Mouse (Mus musculus) bone marrow macrophage, adult 2 months (primary cell): ENCODE measurements around the gene Gnb1l.

Source experiments
- CTCF ChIP-seq: IDR thresholded peaks from 2 replicates; pipeline ENCODE4 v1.5.1; 2012; ENCODE audit warnings: low read depth, mild to moderate bottlenecking, low read length, moderate library complexity
- POLR2A ChIP-seq: IDR thresholded peaks from 2 replicates; pipeline ENCODE4 v1.6.1; 2012; ENCODE audit warnings: mild to moderate bottlenecking, low read depth, low read length, borderline replicate concordance

DNA sequence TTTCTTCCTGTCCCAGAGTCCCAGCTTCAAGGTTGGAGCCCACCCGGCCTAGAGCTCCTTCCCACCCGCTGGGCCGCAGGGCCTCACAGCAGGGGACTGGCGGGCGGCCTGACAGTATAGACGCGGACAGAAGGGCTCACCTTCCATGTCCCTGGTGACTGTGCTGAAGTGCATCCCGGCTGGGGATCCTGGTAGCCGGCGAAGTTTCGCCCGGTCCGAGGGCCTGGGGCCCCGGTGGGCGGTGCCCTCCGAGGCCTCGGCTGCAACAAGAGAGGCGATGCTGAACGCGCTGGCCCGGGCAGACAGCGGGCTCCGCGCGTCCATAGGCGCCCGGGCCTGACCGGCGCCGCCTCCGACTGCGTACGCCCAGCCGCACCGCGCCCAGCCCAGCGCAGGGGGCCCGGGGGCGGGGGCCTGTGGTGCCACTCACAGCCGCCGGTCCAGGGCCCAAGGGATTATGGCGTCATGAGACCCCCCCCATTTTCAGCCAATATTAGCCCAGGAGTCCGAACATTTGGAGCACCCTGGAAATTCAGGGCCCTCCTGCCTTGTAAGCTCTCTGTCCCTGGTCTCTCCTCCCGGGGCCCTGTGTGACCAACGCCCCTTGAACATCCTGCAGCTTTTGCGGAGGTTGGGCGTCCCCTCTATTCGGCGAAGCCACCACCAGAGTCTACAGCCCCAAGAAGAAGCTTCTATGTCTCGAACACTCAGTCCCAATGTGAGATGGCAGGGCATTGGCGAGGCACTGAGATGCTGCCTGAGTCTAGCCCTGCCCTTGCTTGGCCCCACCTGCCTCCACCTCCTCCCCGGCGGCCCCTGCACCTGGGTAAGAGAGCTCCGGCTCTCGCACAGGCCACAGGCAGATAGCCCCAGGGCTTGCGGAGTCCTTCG is 89.6 kb downstream of the Gnb1l start:
- TF ChIP-seq POLR2A (no peak), CTCF (no peak)
